Mouse (Mus musculus) midbrain, embryonic 13.5 days (tissue): ENCODE results near the gene Cask. TPM values are rescaled to one million over a fixed set of nuclear protein-coding genes. Genes with fewer than 3 reads are reported as not detected.

Experiments
- ATAC-seq: fragments of 200-750 bp; cut with Nextera tagmentation; 2 replicates; pipeline ENCODE4 v1.8.0; 2017; ENCODE audit warnings: mild to moderate bottlenecking, moderate TSS enrichment, moderate library complexity
- H3K27ac ChIP-seq: fragments of 300-500 bp; sonication (generic); 2 replicates; pipeline ENCODE4 v1.5.1; 2015; ENCODE audit warnings: inconsistent platforms, mild to moderate bottlenecking, moderate library complexity
- H3K27me3 ChIP-seq: fragments of 300-500 bp; sonication (generic); 2 replicates; pipeline ENCODE4 v1.6.1; 2015; ENCODE audit warnings: mild to moderate bottlenecking, inconsistent platforms
- H3K36me3 ChIP-seq: fragments of 300-500 bp; sonication (generic); 2 replicates; pipeline ENCODE4 v1.6.1; 2015; ENCODE audit warnings: mild to moderate bottlenecking, inconsistent platforms
- H3K4me1 ChIP-seq: fragments of 300-500 bp; sonication (generic); replicated peaks from 2 replicates; pipeline ENCODE4 v1.6.1; 2015; ENCODE audit warnings: inconsistent platforms
- H3K4me2 ChIP-seq: fragments of 300-500 bp; sonication (generic); replicated peaks from 2 replicates; pipeline ENCODE4 v1.6.1; 2015; ENCODE audit warnings: moderate library complexity, mild to moderate bottlenecking, inconsistent platforms
- H3K4me3 ChIP-seq: fragments of 300-500 bp; sonication (generic); replicated peaks from 2 replicates; pipeline ENCODE4 v1.5.1; 2015; ENCODE audit warnings: mild to moderate bottlenecking, inconsistent platforms
- H3K9ac ChIP-seq: fragments of 300-500 bp; sonication (generic); replicated peaks from 2 replicates; pipeline ENCODE4 v1.6.1; 2015; ENCODE audit warnings: mild to moderate bottlenecking, inconsistent platforms
- H3K9me3 ChIP-seq: fragments of 300-500 bp; sonication (generic); 2 replicates; pipeline ENCODE4 v1.6.1; 2016; ENCODE audit warnings: mild to moderate bottlenecking, inconsistent platforms
- WGBS: fragments of 180-500 bp; shearing (Covaris S2); methylation state at CpG from one replicate; pipeline ENCODE4 v1.1.7; 2015; 5-methylcytosine and 5-hydroxymethylcytosine counted together
- polyA plus RNA-seq: library from polyadenylated mRNA; unstranded; fragments of >200 nt; fragmentation: Nextera tagmentation; extraction: Ambion mirVana; gene quantifications from 2 replicates; pipeline ENCODE4 v1.2.1, GENCODE M21; 2015

Cask gene
- polyA plus RNA-seq, 1 experiment from 2014 or later, result 45.7 TPM

GRCm38 (mm10) chrX:13716796-13717569 lies 134.2 kb downstream of the Cask start:
- 75% methylated on average over 4 of the region's 4 CpGs for WGBS
- ATAC-seq, result no peak
- H3K9me3 ChIP-seq, result no peaks in the 10 kb centered on the region
- H3K4me2 ChIP-seq, result no peak overlapping the region
- no peak overlapping the region for H3K9ac ChIP-seq
- no peaks in the 10 kb centered on the region for H3K36me3 ChIP-seq
- no peaks in the 10 kb centered on the region for H3K4me1 ChIP-seq
- H3K27ac ChIP-seq, result no peak overlapping the region
- no peaks in the 10 kb centered on the region for H3K27me3 ChIP-seq
- H3K4me3 ChIP-seq, result no peak overlapping the region

GRCm38 (mm10) chrX:13710174-13710573 lies 141.0 kb downstream of the Cask start:
- H3K4me1 ChIP-seq, result 0 out of 2 replicates have a peak, but pooled peaks cover 4% of the 10 kb centered on the region
- no peak overlapping the region for H3K27ac ChIP-seq
- no peaks in the 10 kb centered on the region for H3K9me3 ChIP-seq
- 43% methylated on average over 2 of the region's 2 CpGs for WGBS
- no peak overlapping the region for H3K4me2 ChIP-seq
- no peaks in the 10 kb centered on the region for H3K27me3 ChIP-seq
- H3K36me3 ChIP-seq, result no peaks in the 10 kb centered on the region
- no peak overlapping the region for H3K4me3 ChIP-seq
- ATAC-seq, result 0 out of 2 replicates have a peak, but pooled peaks have one; percentile 65
- no peak overlapping the region for H3K9ac ChIP-seq

- H3K4me3 ChIP-seq, result no peak overlapping the region
- H3K27ac ChIP-seq, result no peak overlapping the region
- H3K4me2 ChIP-seq, result no peak overlapping the region
- no peaks in the 10 kb centered on the region for H3K27me3 ChIP-seq
- H3K4me1 ChIP-seq, result 0 out of 2 replicates have a peak, but pooled peaks cover 4% of the 10 kb centered on the region
- no peaks in the 10 kb centered on the region for H3K36me3 ChIP-seq
- no peak for ATAC-seq
- no peak overlapping the region for H3K9ac ChIP-seq
- no peaks in the 10 kb centered on the region for H3K9me3 ChIP-seq
- WGBS, result 62% methylated on average over 2 of the region's 2 CpGs
Measured at GRCm38 (mm10) chrX:13705051-13705450, 146.1 kb downstream of the Cask start.

GRCm38 (mm10) chrX:13700681-13701080 lies 150.5 kb downstream of the Cask start:
- H3K36me3 ChIP-seq, result no peaks in the 10 kb centered on the region
- H3K9ac ChIP-seq, result no peak overlapping the region
- no peak for ATAC-seq
- no peak overlapping the region for H3K27ac ChIP-seq
- no peaks in the 10 kb centered on the region for H3K27me3 ChIP-seq
- H3K9me3 ChIP-seq, result no peaks in the 10 kb centered on the region
- WGBS, result 86% methylated on average over 3 of the region's 3 CpGs
- no peak overlapping the region for H3K4me2 ChIP-seq
- no peak overlapping the region for H3K4me3 ChIP-seq
- no peaks in the 10 kb centered on the region for H3K4me1 ChIP-seq

GRCm38 (mm10) chrX:13691865-13692264 lies 159.3 kb downstream of the Cask start:
- Histone ChIP-seq H3K4me2 (no peak overlapping the region), H3K4me1 (0 out of 2 replicates have a peak, but pooled peaks cover 3% of the 10 kb centered on the region), H3K9me3 (no peaks in the 10 kb centered on the region), H3K27ac (no peak overlapping the region), H3K9ac (no peak overlapping the region), H3K36me3 (no peaks in the 10 kb centered on the region), H3K27me3 (no peaks in the 10 kb centered on the region), H3K4me3 (no peak overlapping the region)
- 89% methylated on average over 4 of the region's 4 CpGs for WGBS
- no peak for ATAC-seq

- Histone ChIP-seq H3K9me3 (no peaks in the 10 kb centered on the region), H3K9ac (no peak overlapping the region), H3K4me1 (0 out of 2 replicates have a peak, but pooled peaks cover 3% of the 10 kb centered on the region), H3K4me3 (no peak overlapping the region), H3K27ac (peak overlapping the region; percentile 19; the same call in 1 of the 2 replicates), H3K4me2 (no peak overlapping the region), H3K27me3 (no peaks in the 10 kb centered on the region), H3K36me3 (no peaks in the 10 kb centered on the region)
- ATAC-seq, result no peak; the same call in 1 of the 2 replicates
- 55% methylated on average over 2 of the region's 2 CpGs for WGBS
Measured at GRCm38 (mm10) chrX:13688356-13688755, 162.8 kb downstream of the Cask start.

- Histone ChIP-seq H3K27me3 (no peaks in the 10 kb centered on the region), H3K4me1 (0 out of 2 replicates have a peak, but pooled peaks cover 3% of the 10 kb centered on the region), H3K4me3 (no peak overlapping the region), H3K36me3 (no peaks in the 10 kb centered on the region), H3K4me2 (no peak overlapping the region), H3K9me3 (no peaks in the 10 kb centered on the region), H3K9ac (no peak overlapping the region), H3K27ac (no peak overlapping the region)
- no peak for ATAC-seq
- 71% methylated on average over 1 of the region's 1 CpGs for WGBS
Measured at GRCm38 (mm10) chrX:13686589-13686988, 164.6 kb downstream of the Cask start.

GRCm38 (mm10) chrX:13681748-13682147 lies 169.4 kb downstream of the Cask start:
- no peak overlapping the region for H3K4me3 ChIP-seq

GRCm38 (mm10) chrX:13673001-13673400 lies 178.2 kb downstream of the Cask start:
- ATAC-seq, result no peak
- no peak overlapping the region for H3K9ac ChIP-seq
- no peaks in the 10 kb centered on the region for H3K27me3 ChIP-seq
- H3K9me3 ChIP-seq, result no peaks in the 10 kb centered on the region
- no peaks in the 10 kb centered on the region for H3K36me3 ChIP-seq
- 91% methylated on average over 3 of the region's 3 CpGs for WGBS
- H3K27ac ChIP-seq, result no peak overlapping the region
- H3K4me3 ChIP-seq, result no peak overlapping the region
- H3K4me1 ChIP-seq, result no peaks in the 10 kb centered on the region
- no peak overlapping the region for H3K4me2 ChIP-seq

More at GRCm38 (mm10) chrX:13681748-13682147, 169.4 kb downstream of the Cask start:
- Histone ChIP-seq H3K36me3 (no peaks in the 10 kb centered on the region), H3K27me3 (no peaks in the 10 kb centered on the region), H3K4me1 (no peaks in the 10 kb centered on the region), H3K9ac (no peak overlapping the region), H3K4me2 (no peak overlapping the region), H3K9me3 (no peaks in the 10 kb centered on the region), H3K27ac (no peak overlapping the region)
- WGBS, result 96% methylated on average over 3 of the region's 3 CpGs
- ATAC-seq, result no peak

GRCm38 (mm10) chrX:13670342-13670741 lies 180.8 kb downstream of the Cask start:
- ATAC-seq, result no peak
- no peak overlapping the region for H3K9ac ChIP-seq
- no peaks in the 10 kb centered on the region for H3K9me3 ChIP-seq
- no peaks in the 10 kb centered on the region for H3K27me3 ChIP-seq
- H3K4me2 ChIP-seq, result no peak overlapping the region
- no peaks in the 10 kb centered on the region for H3K36me3 ChIP-seq
- 72% methylated on average over 3 of the region's 3 CpGs for WGBS
- no peak overlapping the region for H3K27ac ChIP-seq
- no peak overlapping the region for H3K4me3 ChIP-seq
- no peaks in the 10 kb centered on the region for H3K4me1 ChIP-seq

GRCm38 (mm10) chrX:13668867-13669266 lies 182.3 kb downstream of the Cask start:
- Histone ChIP-seq H3K36me3 (no peaks in the 10 kb centered on the region), H3K27ac (no peak overlapping the region), H3K4me3 (no peak overlapping the region), H3K27me3 (no peaks in the 10 kb centered on the region), H3K4me2 (no peak overlapping the region), H3K4me1 (no peaks in the 10 kb centered on the region), H3K9me3 (no peaks in the 10 kb centered on the region), H3K9ac (no peak overlapping the region)
- no peak for ATAC-seq
- WGBS, result 82% methylated on average over 5 of the region's 5 CpGs

- Histone ChIP-seq H3K9me3 (no peaks in the 10 kb centered on the region), H3K27me3 (no peaks in the 10 kb centered on the region), H3K4me3 (no peak within 1 kb of the TSS), H3K9ac (no peak within 1 kb of the TSS), H3K4me2 (no peak within 1 kb of the TSS), H3K4me1 (no peaks in the 10 kb centered on the region), H3K36me3 (no peaks in the 10 kb centered on the region), H3K27ac (no peak within 1 kb of the TSS)
- no peak for ATAC-seq
- WGBS, result 96% methylated on average over 5 of the region's 5 CpGs
Measured at GRCm38 (mm10) chrX:13661063-13661462, 190.1 kb downstream of the Cask start, which contains the start of gene Gpr82. Gpr82 (plus strand) TSS chrX:13661363.
